Mouse (Mus musculus) heart, postnatal 0 days (tissue): Measurements from ENCODE around the gene Sf3b3. TPM values are rescaled to one million over a fixed set of nuclear protein-coding genes. Genes with fewer than 3 reads are reported as not detected.

ENCODE experiments used
- ATAC-seq: fragments of 200-750 bp; cut with Nextera tagmentation; 2 replicates; pipeline ENCODE4 v1.8.0; 2017; ENCODE audit warnings: low read depth, moderate number of reproducible peaks, moderate library complexity; ENCODE audit not compliant: insufficient read depth
- DNase-seq: peaks from one replicate; pipeline ENCODE4 v3.0.0-alpha.2; 2016; ENCODE audit warnings: low spot score
- H3K27ac ChIP-seq: fragments of 300-500 bp; sonication (generic); 2 replicates; pipeline ENCODE4 v1.5.1; 2014; ENCODE audit warnings: low read depth, mild to moderate bottlenecking
- H3K27me3 ChIP-seq: fragments of 300-500 bp; sonication (generic); 2 replicates; pipeline ENCODE4 v1.6.1; 2014; ENCODE audit warnings: low read length, mixed read lengths; ENCODE audit not compliant: control insufficient read depth, insufficient read depth
- H3K36me3 ChIP-seq: fragments of 300-500 bp; sonication (generic); replicated peaks from 2 replicates; pipeline ENCODE4 v1.6.1; 2014; ENCODE audit warnings: low read length, mixed read lengths; ENCODE audit not compliant: control insufficient read depth, insufficient read depth
- H3K4me1 ChIP-seq: fragments of 300-500 bp; sonication (generic); 2 replicates; pipeline ENCODE4 v1.6.1; 2014; ENCODE audit warnings: antibody characterized with exemption; ENCODE audit not compliant: control insufficient read depth, insufficient read depth
- H3K4me2 ChIP-seq: fragments of 300-500 bp; sonication (generic); 2 replicates; pipeline ENCODE4 v1.6.1; 2014; ENCODE audit warnings: low read depth, mild to moderate bottlenecking, low read length, moderate library complexity
- H3K4me3 ChIP-seq: fragments of 300-500 bp; sonication (generic); 2 replicates; pipeline ENCODE4 v1.5.1; 2014; ENCODE audit warnings: low read depth, low read length
- H3K9ac ChIP-seq: fragments of 300-500 bp; sonication (generic); replicated peaks from 2 replicates; pipeline ENCODE4 v1.6.1; 2014; ENCODE audit warnings: low read depth, low read length, mixed read lengths
- H3K9me3 ChIP-seq: fragments of 300-500 bp; sonication (generic); replicated peaks from 2 replicates; pipeline ENCODE4 v1.6.1; 2016; ENCODE audit warnings: low read length; ENCODE audit not compliant: control insufficient read depth
- CTCF ChIP-seq: IDR thresholded peaks from 2 replicates; pipeline ENCODE4 v1.5.1; 2016; ENCODE audit warnings: antibody characterized with exemption, control low read depth, low read depth
- EP300 ChIP-seq: IDR thresholded peaks from 2 replicates; pipeline ENCODE4 v1.6.1; 2016; ENCODE audit warnings: antibody characterized with exemption, low read depth
- WGBS: fragments of 180-500 bp; shearing (Covaris S2); extraction: QIAGEN DNeasy Blood & Tissue Kit; methylation state at CpG from one replicate; pipeline ENCODE4 v1.1.7; 2014; 5-methylcytosine and 5-hydroxymethylcytosine counted together
- polyA plus RNA-seq: library from polyadenylated mRNA; unstranded; fragments of >200 nt; fragmentation: Nextera tagmentation; extraction: Ambion mirVana; gene quantifications from 2 replicates; pipeline ENCODE4 v1.2.1, GENCODE M21; 2015
- total RNA-seq: library from RNA; depleted of rRNA; stranded (reverse); fragments of >200 nt; gene quantifications from 2 replicates; pipeline ENCODE4 v1.2.3, GENCODE M21; 2014; ENCODE audit warnings: low replicate concordance

Gene Sf3b3
- total and polyA plus RNA-seq, 2 experiments from 2014 or later: 32.9 to 47.3 TPM

DNA sequence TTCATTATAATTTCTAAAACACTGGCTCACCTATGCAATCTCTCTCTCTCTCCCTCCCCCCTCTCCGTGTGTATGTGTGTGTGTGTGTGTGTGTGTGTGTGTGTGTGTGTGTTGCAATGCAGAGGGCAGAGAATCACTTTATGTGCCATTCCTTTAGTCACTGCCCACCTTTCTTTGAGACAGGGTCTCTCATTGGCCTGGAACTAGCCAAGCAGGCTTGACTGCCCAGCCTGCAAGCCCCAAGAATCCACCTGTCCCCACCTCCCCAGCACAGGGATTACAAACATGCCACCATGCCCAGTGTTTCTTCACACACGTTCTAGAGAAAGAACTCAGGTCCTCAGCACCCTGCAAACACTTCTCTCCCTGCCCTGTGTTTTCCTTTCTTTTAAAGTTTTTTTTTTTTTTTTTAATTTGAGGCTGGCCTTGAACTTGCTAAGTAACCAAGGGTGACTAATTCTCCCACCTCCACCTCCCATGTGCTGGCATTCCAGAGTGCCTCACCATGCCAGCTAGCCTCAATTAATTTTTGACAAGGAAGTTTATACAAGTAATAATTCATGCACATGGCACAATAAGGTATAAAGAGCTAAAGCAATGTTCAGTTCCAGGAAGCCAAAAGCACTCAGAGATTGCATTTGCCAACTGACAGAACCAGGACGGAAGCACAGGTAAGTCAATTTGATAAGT lies 41.6 kb downstream of the Sf3b3 start:
- Histone ChIP-seq H3K9me3 (no peaks in the 10 kb centered on the region), H3K27me3 (no peaks in the 10 kb centered on the region), H3K4me2 (no peak overlapping the region), H3K36me3 (peaks cover 8% of the 10 kb centered on the region), H3K4me1 (no peaks in the 10 kb centered on the region), H3K4me3 (no peak overlapping the region), H3K27ac (no peak overlapping the region), H3K9ac (no peak overlapping the region)
- DNase-seq (no peak), ATAC-seq (no peak)
- TF ChIP-seq CTCF: no peak
- TF ChIP-seq EP300: no peak
- WGBS: 59% methylated on average over 3 of the region's 3 CpGs

DNA sequence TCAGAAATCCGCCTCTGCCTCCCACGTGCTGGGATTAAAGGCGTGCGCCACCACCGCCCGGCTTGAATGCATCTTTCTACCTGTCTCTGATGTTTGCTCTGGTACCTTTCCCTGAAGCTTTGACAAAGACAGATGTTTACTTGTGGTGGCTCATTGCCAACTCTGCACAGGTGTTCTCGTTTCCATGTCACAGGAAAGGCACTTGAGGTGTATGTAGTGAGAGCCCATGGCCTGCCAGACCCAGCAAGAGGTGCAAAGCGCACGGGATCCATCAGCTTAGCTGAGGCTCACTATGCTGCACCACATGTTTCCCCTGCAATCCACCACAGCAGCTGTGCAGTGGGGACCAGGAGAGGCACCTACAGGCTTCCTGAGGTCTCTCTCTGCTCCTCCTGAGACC lies 42.7 kb downstream of the Sf3b3 start:
- no peak for TF ChIP-seq EP300
- TF ChIP-seq CTCF: no peak
- no peak overlapping the region for H3K4me3 ChIP-seq
- no peaks in the 10 kb centered on the region for H3K27me3 ChIP-seq
- H3K4me2 ChIP-seq: no peak overlapping the region
- ATAC-seq (no peak), DNase-seq (no peak)
- no peak overlapping the region for H3K27ac ChIP-seq
- H3K4me1 ChIP-seq: no peaks in the 10 kb centered on the region
- 86% methylated on average over 9 of the region's 9 CpGs for WGBS
- no peak overlapping the region for H3K9ac ChIP-seq
- no peaks in the 10 kb centered on the region for H3K9me3 ChIP-seq
- no peaks in the 10 kb centered on the region for H3K36me3 ChIP-seq

- no peak for DNase-seq
- WGBS: 72% methylated on average over 5 of the region's 5 CpGs
- no peak for TF ChIP-seq EP300
These were observed 43.6 kb downstream of the Sf3b3 start for GRCm38 (mm10) chr8:110802988-110803387.

DNA sequence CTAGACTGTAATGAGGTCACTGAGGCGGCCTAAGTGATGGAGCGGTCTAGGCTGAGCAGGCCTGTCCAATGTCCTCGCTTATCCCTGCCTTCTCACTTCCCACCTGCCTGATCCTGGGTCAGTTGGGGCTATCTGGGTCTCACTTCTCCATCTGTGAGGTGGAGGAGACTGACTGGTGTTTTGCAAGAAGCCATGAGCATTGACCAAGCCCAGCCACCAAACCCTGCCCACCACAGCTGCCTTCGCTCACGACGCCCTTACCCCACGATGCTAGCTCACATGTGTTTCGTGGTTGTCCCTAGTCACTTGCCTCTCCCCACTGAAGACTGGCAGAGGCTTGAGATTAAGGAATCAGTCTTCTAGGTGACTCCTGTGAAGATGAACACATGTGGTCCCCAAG lies 49.5 kb downstream of the Sf3b3 start:
- peaks cover 6% of the 10 kb centered on the region; the same call in 1 of the 2 replicates for H3K4me1 ChIP-seq
- H3K9ac ChIP-seq: no peak overlapping the region
- H3K4me3 ChIP-seq: no peak overlapping the region
- DNase-seq (no peak), ATAC-seq (no peak)
- TF ChIP-seq EP300: no peak
- no peak for TF ChIP-seq CTCF
- no peaks in the 10 kb centered on the region for H3K36me3 ChIP-seq
- 0 out of 2 replicates have a peak, but pooled peaks cover 6% of the 10 kb centered on the region for H3K9me3 ChIP-seq
- no peak overlapping the region for H3K4me2 ChIP-seq
- WGBS: 95% methylated on average over 8 of the region's 8 CpGs
- H3K27ac ChIP-seq: no peak overlapping the region
- no peaks in the 10 kb centered on the region for H3K27me3 ChIP-seq

More at GRCm38 (mm10) chr8:110802988-110803387, 43.6 kb downstream of the Sf3b3 start:
- ATAC-seq: no peak
- H3K9ac ChIP-seq: no peak overlapping the region
- H3K27me3 ChIP-seq: no peaks in the 10 kb centered on the region
- H3K4me3 ChIP-seq: no peak overlapping the region
- no peaks in the 10 kb centered on the region for H3K36me3 ChIP-seq
- H3K27ac ChIP-seq: no peak overlapping the region
- no peak overlapping the region for H3K4me2 ChIP-seq
- H3K4me1 ChIP-seq: no peaks in the 10 kb centered on the region
- H3K9me3 ChIP-seq: no peaks in the 10 kb centered on the region

GRCm38 (mm10) chr8:110794363-110794965 lies 52.1 kb downstream of the Sf3b3 start:
- H3K4me2 ChIP-seq: no peak overlapping the region
- H3K9me3 ChIP-seq: 0 out of 2 replicates have a peak, but pooled peaks cover 6% of the 10 kb centered on the region
- H3K27me3 ChIP-seq: no peaks in the 10 kb centered on the region
- ATAC-seq: no peak; the same call in 1 of the 2 replicates
- no peak overlapping the region for H3K9ac ChIP-seq
- 80% methylated on average over 7 of the region's 7 CpGs for WGBS
- peaks cover 6% of the 10 kb centered on the region; the same call in 1 of the 2 replicates for H3K4me1 ChIP-seq
- H3K36me3 ChIP-seq: no peaks in the 10 kb centered on the region
- H3K4me3 ChIP-seq: no peak overlapping the region
- no peak for DNase-seq
- no peak overlapping the region for H3K27ac ChIP-seq
- TF ChIP-seq EP300 (no peak), CTCF (no peak)
